Mouse (Mus musculus): ENCODE data around the gene Rbfox3.
A peak's percentile ranks its signal among the peaks of the same experiment; 100 is the strongest.

DNA sequence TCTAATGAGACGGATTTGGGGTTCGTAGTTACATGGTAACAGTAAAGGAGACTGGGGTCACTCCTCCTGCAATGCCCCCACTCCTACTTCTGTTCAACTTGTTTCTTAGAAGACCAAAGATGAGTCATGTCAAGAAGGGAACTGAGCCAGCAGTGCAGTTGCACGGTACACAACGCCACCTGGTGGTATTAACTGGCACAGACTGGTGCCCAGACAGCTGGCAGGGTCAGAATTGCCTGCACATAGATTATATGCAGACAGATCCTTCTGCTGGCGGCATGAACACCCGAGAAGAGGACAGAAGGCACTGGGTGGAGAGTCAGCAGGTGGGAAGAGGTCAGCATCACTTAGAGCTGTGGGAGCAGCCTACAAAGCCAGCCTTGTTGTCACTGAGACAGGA is 171.4 kb downstream of the Rbfox3 start:
- TF ChIP-seq EP300 (optimal IDR thresholded peaks at IDR 0.05) (no peak), CTCF (IDR thresholded peaks at IDR 0.05; ENCODE audit: low read depth) (peak; percentile 92)

Data from stomach, postnatal 0 days (tissue).